Mouse (Mus musculus) hindbrain, embryonic 12.5 days (tissue): ENCODE data around the gene Fxyd2. TPM values are rescaled to one million over a fixed set of nuclear protein-coding genes. Genes with fewer than 3 reads are reported as not detected.

Source experiments
- polyA plus RNA-seq: library from polyadenylated mRNA; unstranded; fragments of >200 nt; fragmentation: Nextera tagmentation; extraction: Ambion mirVana; gene quantifications from 2 replicates; pipeline ENCODE4 v1.2.1, GENCODE M21; 2016

Fxyd2 gene
- polyA plus RNA-seq, 1 experiment from 2014 or later = 2.1 TPM

Other genes with a start within 250 kb of the Fxyd2 start
- 0.13 TPM in 1 of 2 replicates, not detected in the other for gene BC049352, start 217.7 kb upstream of the Fxyd2 start, polyA plus RNA-seq
- 0.18 and 0.21 TPM in 2 replicates for gene Tmprss4, start 195.6 kb upstream of the Fxyd2 start, polyA plus RNA-seq
- 0.31 and 0.54 TPM in 2 replicates for gene Il10ra, start 130.5 kb upstream of the Fxyd2 start, polyA plus RNA-seq
- 0.06 TPM in 1 of 2 replicates, not detected in the other for gene Tmprss13, start 80.6 kb upstream of the Fxyd2 start, polyA plus RNA-seq
- 190 and 196 TPM in 2 replicates for gene Fxyd6, start 29.5 kb upstream of the Fxyd2 start, polyA plus RNA-seq
- gene Dscaml1, start 27.0 kb downstream of the Fxyd2 start, polyA plus RNA-seq = 2.3 and 4.8 TPM in 2 replicates